Mouse (Mus musculus): ENCODE measurements around the gene Itpkb. TPM values are rescaled to one million over a fixed set of nuclear protein-coding genes. Genes with fewer than 3 reads are reported as not detected.

Gene Itpkb
- total RNA-seq (2014; rRNA removed; ENCODE audit: low replicate concordance) = 21.7 and 24.9 TPM in 2 replicates
- 5.1 and 5.4 TPM in 2 replicates for polyA plus RNA-seq (2015; fragmentation: Nextera tagmentation; extraction: Ambion mirVana)

DNA sequence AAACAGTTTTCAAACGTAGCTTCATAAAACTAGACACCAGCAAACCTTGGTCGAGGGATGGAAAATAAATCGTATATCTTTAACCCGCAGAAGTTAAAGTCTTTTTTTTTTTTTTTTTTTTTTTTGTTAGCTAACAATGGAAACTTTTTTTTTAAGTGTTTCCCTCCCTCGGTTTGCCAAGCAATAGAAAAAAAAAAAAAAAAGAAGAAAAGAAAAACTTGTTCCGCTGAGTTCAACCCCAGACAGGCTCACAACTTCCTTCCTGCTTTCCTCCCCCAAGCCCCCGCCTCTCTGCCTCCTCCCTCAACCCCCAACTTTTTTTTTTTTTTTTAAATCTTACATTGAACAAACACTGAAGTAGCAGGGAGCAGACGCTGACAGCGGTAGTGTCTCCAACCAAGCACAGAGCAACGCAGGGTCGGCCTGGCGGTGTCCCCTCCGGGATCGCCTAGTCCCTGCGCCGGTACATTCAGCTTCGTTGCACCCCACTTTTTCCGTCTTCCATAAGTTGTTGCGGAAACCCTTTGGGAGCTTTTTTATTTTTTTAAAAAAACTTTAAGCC, at the start of gene Itpkb:
TSS of gene Itpkb (plus strand) at position 341 of the 562 bp plus-strand sequence.
- DNase-seq (ENCODE audit: low spot score) = peak; percentile 86
- Histone ChIP-seq H3K9ac (replicated peaks; ENCODE audit: low read depth, low read length) (peak within 1 kb of the TSS; percentile 86), H3K27me3 (ENCODE audit: control insufficient read depth, insufficient read depth, low read length) (0 out of 2 replicates have a peak, but pooled peaks cover 10% of the 10 kb centered on the region), H3K9me3 (replicated peaks; ENCODE audit: control insufficient read depth, low read length) (no peaks in the 10 kb centered on the region), H3K36me3 (replicated peaks; ENCODE audit: control insufficient read depth, insufficient read depth, low read length) (peaks cover 19% of the 10 kb centered on the region), H3K4me3 (ENCODE audit: low read depth, low read length) (peak within 1 kb of the TSS; percentile 74), H3K27ac (ENCODE audit: low read depth) (peak within 1 kb of the TSS; percentile 90), H3K4me1 (ENCODE audit: control insufficient read depth, insufficient read depth) (peaks cover 34% of the 10 kb centered on the region), H3K4me2 (ENCODE audit: low read depth, low read length) (peak within 1 kb of the TSS; percentile 89)
- ATAC-seq (ENCODE audit: insufficient read depth, low read depth) = peak; percentile 63
- 6% methylated on average over 19 of the region's 19 CpGs for WGBS
- TF ChIP-seq CTCF (IDR thresholded peaks at IDR 0.05; ENCODE audit: low read depth) (no peak), EP300 (IDR thresholded peaks at IDR 0.05; ENCODE audit: low read depth) (no peak; the same call in 1 of the 2 replicates)

GRCm38 (mm10) chr1:180282581-180282980, 47.7 kb upstream of the Itpkb start:
- 69% methylated on average over 6 of the region's 6 CpGs for WGBS
- ATAC-seq (ENCODE audit: insufficient read depth, low read depth) (no peak), DNase-seq (ENCODE audit: low spot score) (no peak)
- Histone ChIP-seq H3K27me3 (ENCODE audit: control insufficient read depth, insufficient read depth, low read length) (no peaks in the 10 kb centered on the region), H3K4me3 (ENCODE audit: low read depth, low read length) (no peak overlapping the region), H3K9ac (replicated peaks; ENCODE audit: low read depth, low read length) (no peak overlapping the region), H3K27ac (ENCODE audit: low read depth) (no peak overlapping the region), H3K36me3 (replicated peaks; ENCODE audit: control insufficient read depth, insufficient read depth, low read length) (no peaks in the 10 kb centered on the region), H3K4me1 (ENCODE audit: control insufficient read depth, insufficient read depth) (peaks cover 25% of the 10 kb centered on the region), H3K9me3 (replicated peaks; ENCODE audit: control insufficient read depth, low read length) (no peaks in the 10 kb centered on the region), H3K4me2 (ENCODE audit: low read depth, low read length) (no peak overlapping the region)
- TF ChIP-seq CTCF (IDR thresholded peaks at IDR 0.05; ENCODE audit: low read depth) (no peak), EP300 (IDR thresholded peaks at IDR 0.05; ENCODE audit: low read depth) (no peak)

GRCm38 (mm10) chr1:180283813-180284768, 46.2 kb upstream of the Itpkb start:
- Histone ChIP-seq H3K9ac (replicated peaks; ENCODE audit: low read depth, low read length) (no peak overlapping the region), H3K27me3 (ENCODE audit: control insufficient read depth, insufficient read depth, low read length) (no peaks in the 10 kb centered on the region), H3K36me3 (replicated peaks; ENCODE audit: control insufficient read depth, insufficient read depth, low read length) (no peaks in the 10 kb centered on the region), H3K4me3 (ENCODE audit: low read depth, low read length) (no peak overlapping the region), H3K4me1 (ENCODE audit: control insufficient read depth, insufficient read depth) (peaks cover 21% of the 10 kb centered on the region), H3K4me2 (ENCODE audit: low read depth, low read length) (no peak overlapping the region), H3K9me3 (replicated peaks; ENCODE audit: control insufficient read depth, low read length) (no peaks in the 10 kb centered on the region), H3K27ac (ENCODE audit: low read depth) (no peak overlapping the region)
- ATAC-seq (ENCODE audit: insufficient read depth, low read depth) = peak; percentile 49
- 30% methylated on average over 16 of the region's 16 CpGs for WGBS
- TF ChIP-seq EP300 (IDR thresholded peaks at IDR 0.05; ENCODE audit: low read depth) (no peak), CTCF (IDR thresholded peaks at IDR 0.05; ENCODE audit: low read depth) (peak; percentile 33; the same call in 1 of the 2 replicates)
- peak; percentile 66 for DNase-seq (ENCODE audit: low spot score)

GRCm38 (mm10) chr1:180286081-180286831, 44.0 kb upstream of the Itpkb start:
- WGBS = 68% methylated on average over 15 of the region's 15 CpGs
- Histone ChIP-seq H3K27ac (ENCODE audit: low read depth) (peak overlapping the region; percentile 25; the same call in 1 of the 2 replicates), H3K4me1 (ENCODE audit: control insufficient read depth, insufficient read depth) (peaks cover 14% of the 10 kb centered on the region; the same call in 1 of the 2 replicates), H3K27me3 (ENCODE audit: control insufficient read depth, insufficient read depth, low read length) (no peaks in the 10 kb centered on the region), H3K4me3 (ENCODE audit: low read depth, low read length) (no peak overlapping the region), H3K9ac (replicated peaks; ENCODE audit: low read depth, low read length) (no peak overlapping the region), H3K36me3 (replicated peaks; ENCODE audit: control insufficient read depth, insufficient read depth, low read length) (no peaks in the 10 kb centered on the region), H3K9me3 (replicated peaks; ENCODE audit: control insufficient read depth, low read length) (no peaks in the 10 kb centered on the region), H3K4me2 (ENCODE audit: low read depth, low read length) (no peak overlapping the region)
- DNase-seq (ENCODE audit: low spot score) (no peak), ATAC-seq (ENCODE audit: insufficient read depth, low read depth) (peak; percentile 25; the same call in 1 of the 2 replicates)
- TF ChIP-seq CTCF (IDR thresholded peaks at IDR 0.05; ENCODE audit: low read depth) (no peak), EP300 (IDR thresholded peaks at IDR 0.05; ENCODE audit: low read depth) (peak; percentile 84)

- H3K4me2 ChIP-seq (ENCODE audit: low read depth, low read length) = no peak overlapping the region
- H3K4me3 ChIP-seq (ENCODE audit: low read depth, low read length) = no peak overlapping the region
- H3K4me1 ChIP-seq (ENCODE audit: control insufficient read depth, insufficient read depth) = peaks cover 14% of the 10 kb centered on the region; the same call in 1 of the 2 replicates
- DNase-seq (ENCODE audit: low spot score) = no peak
- 82% methylated on average over 7 of the region's 7 CpGs for WGBS
- H3K9me3 ChIP-seq (replicated peaks; ENCODE audit: control insufficient read depth, low read length) = no peaks in the 10 kb centered on the region
- ATAC-seq (ENCODE audit: insufficient read depth, low read depth) = no peak
- H3K36me3 ChIP-seq (replicated peaks; ENCODE audit: control insufficient read depth, insufficient read depth, low read length) = no peaks in the 10 kb centered on the region
- no peak overlapping the region for H3K27ac ChIP-seq (ENCODE audit: low read depth)
- no peak overlapping the region for H3K9ac ChIP-seq (replicated peaks; ENCODE audit: low read depth, low read length)
- no peaks in the 10 kb centered on the region for H3K27me3 ChIP-seq (ENCODE audit: control insufficient read depth, insufficient read depth, low read length)
- no peak for TF ChIP-seq EP300 (IDR thresholded peaks at IDR 0.05; ENCODE audit: low read depth)
- TF ChIP-seq CTCF (IDR thresholded peaks at IDR 0.05; ENCODE audit: low read depth) = no peak
These were observed 42.1 kb upstream of the Itpkb start for GRCm38 (mm10) chr1:180288227-180288626.
